Mouse (Mus musculus) ES-Bruce4 (cell line): ENCODE results near the gene Vgll4.

Experiments used
- CTCF ChIP-seq: IDR thresholded peaks from one replicate; pipeline ENCODE4 v1.8.1; 2011; ENCODE audit warnings: low read depth, low read length
- POLR2A ChIP-seq: IDR thresholded peaks from one replicate; pipeline ENCODE4 v1.8.1; 2011; ENCODE audit warnings: low read length; ENCODE audit not compliant: insufficient read depth

DNA sequence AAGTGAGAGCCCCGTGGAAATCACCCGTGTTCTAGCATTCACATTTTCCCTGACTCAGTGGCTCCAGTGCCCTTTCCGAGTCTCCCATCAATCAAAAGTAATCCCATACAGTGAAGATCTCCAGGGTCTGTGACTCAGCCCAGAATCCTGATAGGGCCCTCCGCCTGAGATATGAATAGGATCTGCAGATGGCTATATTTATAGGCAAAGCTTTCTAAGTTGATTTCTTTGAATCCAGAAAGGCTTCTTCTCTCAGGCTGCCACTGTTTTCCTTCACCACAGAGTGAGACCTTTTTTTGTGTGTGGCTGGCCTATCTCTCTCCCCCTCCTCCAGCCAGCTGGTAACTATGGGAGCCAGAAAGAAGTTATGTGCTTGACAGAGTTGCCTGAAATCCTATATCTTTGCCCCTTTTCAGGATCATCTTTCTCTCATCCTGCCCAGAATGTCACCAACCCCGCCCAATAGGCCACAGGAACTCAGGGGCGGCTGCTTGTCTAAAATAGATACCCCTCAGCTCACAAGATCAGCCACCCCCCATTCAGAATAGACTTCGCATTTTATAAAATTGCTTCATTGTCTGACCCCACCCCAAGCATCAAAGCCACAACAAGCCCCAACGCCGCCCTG lies 136.6 kb downstream of the Vgll4 start:
- TF ChIP-seq CTCF (no peak), POLR2A (no peak)
